Mouse (Mus musculus) T-helper 1 cell (primary cell): Measurements from ENCODE around the gene Gm7982.
"Not testable (repeated sequence)": the region's sequence is repeated elsewhere in the genome, so short reads cannot be mapped to it uniquely, and the experiment has no call there.

Experiments
- in situ Hi-C: fragments of 300-600 bp; cut with MboI, MseI; formaldehyde crosslinking; loops from one replicate; pipeline ENCODE4 v1.15.1; 2025; ENCODE audit warnings: high pct_unique_total_duplicates

Gene Gm7982

DNA sequence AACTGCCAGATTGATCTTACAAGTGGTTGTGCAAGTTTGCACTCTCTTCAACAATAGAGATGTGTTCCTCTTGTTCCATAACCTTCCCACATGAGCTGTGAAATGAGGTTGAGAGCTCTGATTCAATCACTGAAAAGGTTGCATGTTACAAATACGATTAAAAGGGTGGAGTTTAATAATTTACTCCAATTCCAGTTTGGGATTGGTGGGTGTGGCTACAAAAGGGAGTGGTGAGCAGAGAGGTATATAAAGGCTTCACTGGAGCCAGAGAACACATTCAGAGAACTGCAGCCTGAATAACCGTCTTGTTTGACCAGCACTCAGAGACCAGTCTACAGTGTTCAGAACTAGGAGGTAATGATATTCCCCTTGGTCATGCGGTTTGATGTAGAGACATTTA lies at the start of gene Gm7982:
Gm7982 (plus strand) TSS at position 301 of the 400 bp plus-strand sequence.
- in situ Hi-C loops = not testable (repeated sequence)

DNA sequence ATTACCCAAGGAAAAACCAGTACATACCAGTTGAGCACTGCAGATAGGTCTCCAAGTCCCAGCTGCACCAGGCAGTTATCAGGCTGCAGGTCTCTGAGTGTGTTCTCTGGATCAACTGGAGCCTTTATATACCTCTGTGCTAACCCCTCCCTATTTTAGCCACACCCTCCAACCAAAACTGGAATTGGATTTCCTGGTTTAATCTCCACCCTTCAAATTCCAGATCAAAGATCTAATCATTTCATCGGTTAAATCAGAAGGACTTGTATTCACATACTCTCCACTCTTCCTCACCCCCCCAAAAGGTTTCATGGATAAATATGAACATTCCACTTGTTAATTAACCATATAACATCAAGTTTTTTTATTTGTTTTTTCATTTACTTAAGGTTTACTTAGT lies 5.7 kb upstream of the Gm7982 start, which contains the start of gene Gm7978:
Gm7978 (minus strand) TSS at position 101 of the 400 bp plus-strand sequence.
- in situ Hi-C loops = not testable (repeated sequence)

DNA sequence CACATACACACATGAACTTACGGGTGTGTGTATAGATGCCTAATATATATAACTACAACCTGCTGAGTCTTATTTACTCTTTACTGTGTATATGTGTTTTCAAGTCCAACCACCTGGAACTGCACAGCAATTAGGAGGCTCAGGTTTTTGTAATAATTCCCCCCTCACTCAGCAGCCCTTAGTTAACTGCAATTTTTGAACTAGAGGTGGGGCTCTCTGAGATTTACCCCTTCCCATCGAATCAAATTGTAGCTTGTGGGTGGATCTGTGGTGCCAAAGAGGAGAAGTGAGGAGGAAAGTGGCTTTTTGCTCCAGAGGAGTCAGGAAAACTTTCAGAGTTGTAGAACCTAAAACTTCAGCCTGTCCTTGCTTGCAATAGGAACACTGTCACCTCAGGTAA lies 33.9 kb downstream of the Gm7982 start, which contains the start of gene E330014E10Rik:
E330014E10Rik (plus strand) TSS at position 301 of the 400 bp plus-strand sequence.
- in situ Hi-C loops = not testable (repeated sequence)
